Mouse (Mus musculus) c-Kit-negative CD71-positive TER-119-positive erythroid progenitor cells, embryonic 14.5 days (primary cell): ENCODE measurements around the gene Tmprss13.

ENCODE experiments used
- DNase-seq: peaks from one replicate; pipeline ENCODE4 v3.0.0-alpha.2; 2013; ENCODE audit warnings: low read depth, low spot score

Gene Tmprss13

GRCm38 (mm10) chr9:45329577-45329976 lies 10.7 kb downstream of the Tmprss13 start:
- no peak for DNase-seq

GRCm38 (mm10) chr9:45337406-45337805 lies 18.5 kb downstream of the Tmprss13 start:
- DNase-seq, result no peak

- DNase-seq, result no peak
Observed at GRCm38 (mm10) chr9:45343066-45343465, 24.2 kb downstream of the Tmprss13 start.

GRCm38 (mm10) chr9:45345516-45345915 lies 26.6 kb downstream of the Tmprss13 start:
- DNase-seq, result no peak

- DNase-seq, result no peak
Observed at GRCm38 (mm10) chr9:45346276-45346675, 27.4 kb downstream of the Tmprss13 start.

GRCm38 (mm10) chr9:45348560-45348959 lies 29.7 kb downstream of the Tmprss13 start:
- DNase-seq, result no peak

GRCm38 (mm10) chr9:45349181-45349580 lies 30.3 kb downstream of the Tmprss13 start:
- no peak for DNase-seq

GRCm38 (mm10) chr9:45349851-45350250 lies 31.0 kb downstream of the Tmprss13 start:
- DNase-seq, result no peak

- no peak for DNase-seq
Observed at GRCm38 (mm10) chr9:45355192-45355591, 36.3 kb downstream of the Tmprss13 start.

GRCm38 (mm10) chr9:45358356-45358755 lies 39.5 kb downstream of the Tmprss13 start:
- DNase-seq, result no peak

- DNase-seq, result no peak
Observed at GRCm38 (mm10) chr9:45362051-45362461, 43.2 kb downstream of the Tmprss13 start.

- DNase-seq, result no peak
Observed at GRCm38 (mm10) chr9:45363639-45364214, 44.8 kb downstream of the Tmprss13 start.

- no peak for DNase-seq
Observed at GRCm38 (mm10) chr9:45367716-45368115, 48.8 kb downstream of the Tmprss13 start.

GRCm38 (mm10) chr9:45368341-45368901 lies 49.5 kb downstream of the Tmprss13 start:
- DNase-seq, result no peak

- DNase-seq, result no peak
Observed at GRCm38 (mm10) chr9:45370117-45370561, 51.2 kb downstream of the Tmprss13 start, which contains the start of gene Fxyd6. Gene Fxyd6, plus strand, starts transcription at chr9:45370185.

- no peak for DNase-seq
Observed at GRCm38 (mm10) chr9:45370616-45371336, 51.9 kb downstream of the Tmprss13 start.

- no peak for DNase-seq
Observed at GRCm38 (mm10) chr9:45371337-45371707, 52.4 kb downstream of the Tmprss13 start.

- no peak for DNase-seq
Observed at GRCm38 (mm10) chr9:45373896-45374295, 55.0 kb downstream of the Tmprss13 start.

- no peak for DNase-seq
Observed at GRCm38 (mm10) chr9:45374988-45375502, 56.1 kb downstream of the Tmprss13 start.

- DNase-seq, result no peak
Observed at GRCm38 (mm10) chr9:45376427-45376826, 57.5 kb downstream of the Tmprss13 start.

GRCm38 (mm10) chr9:45376883-45377282 lies 58.0 kb downstream of the Tmprss13 start:
- DNase-seq, result no peak

- DNase-seq, result no peak
Observed at GRCm38 (mm10) chr9:45380411-45381251, 61.7 kb downstream of the Tmprss13 start.
